Mouse (Mus musculus): Measurements from ENCODE around the gene Emilin2. TPM values are rescaled to one million over a fixed set of nuclear protein-coding genes. Genes with fewer than 3 reads are reported as not detected.

Emilin2 gene
- total RNA-seq, 2 experiments from 2014 or later, result 1.7 to 4.4 TPM

- no peak for DNase-seq
These were observed 11.9 kb downstream of the Emilin2 start for GRCm38 (mm10) chr17:71299879-71300278.

GRCm38 (mm10) chr17:71294570-71294969 is 17.2 kb downstream of the Emilin2 start:
- no peak for DNase-seq

- DNase-seq, result no peak
These were observed 18.9 kb downstream of the Emilin2 start for GRCm38 (mm10) chr17:71292897-71293296.

GRCm38 (mm10) chr17:71291897-71292420 is 19.8 kb downstream of the Emilin2 start:
- DNase-seq, result no peak

GRCm38 (mm10) chr17:71290486-71291410 is 21.0 kb downstream of the Emilin2 start:
- no peak for DNase-seq

- no peak for DNase-seq
These were observed 22.1 kb downstream of the Emilin2 start for GRCm38 (mm10) chr17:71289572-71290176.

GRCm38 (mm10) chr17:71288808-71289548 is 22.8 kb downstream of the Emilin2 start:
- DNase-seq, result no peak

- DNase-seq, result no peak
These were observed 23.5 kb downstream of the Emilin2 start for GRCm38 (mm10) chr17:71288145-71288758.

- DNase-seq, result no peak
These were observed 24.2 kb downstream of the Emilin2 start for GRCm38 (mm10) chr17:71287586-71287985.

- no peak for DNase-seq
These were observed 25.8 kb downstream of the Emilin2 start for GRCm38 (mm10) chr17:71285929-71286328.

- DNase-seq, result no peak
These were observed 26.9 kb downstream of the Emilin2 start for GRCm38 (mm10) chr17:71284890-71285289.

- no peak for DNase-seq
These were observed 28.5 kb downstream of the Emilin2 start for GRCm38 (mm10) chr17:71283237-71283636.

GRCm38 (mm10) chr17:71282716-71283115 is 29.1 kb downstream of the Emilin2 start:
- DNase-seq, result no peak

GRCm38 (mm10) chr17:71277701-71278491 is 33.9 kb downstream of the Emilin2 start:
- DNase-seq, result no peak

- no peak for DNase-seq
These were observed 35.0 kb downstream of the Emilin2 start for GRCm38 (mm10) chr17:71276771-71277170.

GRCm38 (mm10) chr17:71273901-71274300 is 37.9 kb downstream of the Emilin2 start:
- DNase-seq, result no peak

GRCm38 (mm10) chr17:71268599-71268998 is 43.2 kb downstream of the Emilin2 start:
- DNase-seq, result no peak

GRCm38 (mm10) chr17:71268152-71268551 is 43.6 kb downstream of the Emilin2 start:
- no peak for DNase-seq

GRCm38 (mm10) chr17:71267374-71267773 is 44.4 kb downstream of the Emilin2 start:
- DNase-seq, result no peak

- DNase-seq, result no peak
These were observed 46.3 kb downstream of the Emilin2 start for GRCm38 (mm10) chr17:71265336-71266051.

GRCm38 (mm10) chr17:71264739-71265138 is 47.0 kb downstream of the Emilin2 start:
- DNase-seq, result no peak

Data from layer of hippocampus, postnatal 36 days (tissue).